In genomic region chr11:113658763-113659162, GRCm38 (mm10) we compare ENCODE assay signal across 21 mouse cellular contexts. TPM values are rescaled to one million over a fixed set of nuclear protein-coding genes. Genes with fewer than 3 reads are reported as not detected.
A peak's percentile ranks its signal among the peaks of the same experiment; 100 is the strongest.
DNase-seq lines count a peak whose midpoint lies in the region; ATAC-seq and TF ChIP-seq lines count a peak whose summit lies in the region.
"Had no signal": no experiment of that assay in that cellular context is flagged by ENCODE, and none has a peak within 500 bp of the region (broad histone marks: within the 10 kb centered on the region; RNA-seq: fewer than 3 reads in every experiment).

No protein-coding gene starts in this region.

- H3K4me2 ChIP-seq in forebrain, embryonic 11.5 days (ENCODE audit: low read depth, low read length, severe bottlenecking) = no peak overlapping the region
- no peak overlapping the region for H3K4me2 ChIP-seq in forebrain, embryonic 15.5 days (replicated peaks)
- H3K4me2 ChIP-seq in kidney, postnatal 0 days (ENCODE audit: low read length) = no peak overlapping the region
- H3K4me2 ChIP-seq: embryonic facial prominence, embryonic 12.5 days; forebrain, embryonic 13.5 days; hindbrain, embryonic 15.5 days had no signal

- ATAC-seq in forebrain, embryonic 11.5 days (replicated peaks; ENCODE audit: low FRiP score) = no peak
- ATAC-seq in forebrain, embryonic 15.5 days (replicated peaks) = no peak
- ATAC-seq in kidney, postnatal 0 days (replicated peaks; ENCODE audit: low FRiP score, low read depth) = no peak
- ATAC-seq: forebrain, embryonic 13.5 days had no signal

- no peaks in the 10 kb centered on the region for H3K4me1 ChIP-seq in forebrain, embryonic 11.5 days (replicated peaks; ENCODE audit: control insufficient read depth, insufficient read depth, low read length)
- peaks cover 30% of the 10 kb centered on the region for H3K4me1 ChIP-seq in forebrain, embryonic 15.5 days
- H3K4me1 ChIP-seq in kidney, postnatal 0 days (replicated peaks; ENCODE audit: insufficient read depth, low read length) = no peaks in the 10 kb centered on the region
- H3K4me1 ChIP-seq: forebrain, embryonic 13.5 days had no signal

- no peaks in the 10 kb centered on the region for H3K27me3 ChIP-seq in forebrain, embryonic 11.5 days (ENCODE audit: control insufficient read depth, insufficient read depth, low read length)
- H3K27me3 ChIP-seq in forebrain, embryonic 15.5 days = no peaks in the 10 kb centered on the region
- H3K27me3 ChIP-seq in kidney, postnatal 0 days (ENCODE audit: insufficient read depth, low read length) = no peaks in the 10 kb centered on the region
- H3K27me3 ChIP-seq: CH12.LX; embryonic facial prominence, embryonic 12.5 days; forebrain, embryonic 13.5 days; hindbrain, embryonic 15.5 days had no signal

- TF ChIP-seq CTCF in kidney, postnatal 0 days (IDR thresholded peaks at IDR 0.05; ENCODE audit: low read depth) = no peak

- H3K4me3 ChIP-seq in forebrain, embryonic 11.5 days (ENCODE audit: low read depth, low read length) = no peak overlapping the region
- H3K4me3 ChIP-seq in forebrain, embryonic 15.5 days = no peak overlapping the region
- no peak overlapping the region for H3K4me3 ChIP-seq in kidney, postnatal 0 days (replicated peaks; ENCODE audit: low read depth, low read length)
- H3K4me3 ChIP-seq: embryonic facial prominence, embryonic 12.5 days; forebrain, embryonic 13.5 days; gastrocnemius, adult 2 months; heart, embryonic 10.5 days; hindbrain, embryonic 15.5 days had no signal

- 96% methylated on average over 4 of the region's 4 CpGs for WGBS in forebrain, embryonic 11.5 days
- 88% methylated on average over 4 of the region's 4 CpGs for WGBS in forebrain, embryonic 15.5 days
- WGBS in kidney, postnatal 0 days = 61% methylated on average over 4 of the region's 4 CpGs

- no peak overlapping the region for H3K27ac ChIP-seq in forebrain, embryonic 11.5 days (ENCODE audit: low read depth, low read length)
- H3K27ac ChIP-seq in forebrain, embryonic 15.5 days (replicated peaks) = no peak overlapping the region
- peak overlapping the region; percentile 47 for H3K27ac ChIP-seq in kidney, postnatal 0 days
- H3K27ac ChIP-seq: embryonic facial prominence, embryonic 12.5 days; forebrain, embryonic 13.5 days; gastrocnemius, adult 2 months; heart, embryonic 10.5 days; hindbrain, embryonic 15.5 days had no signal

- H3K36me3 ChIP-seq in forebrain, embryonic 11.5 days (ENCODE audit: control insufficient read depth, insufficient read depth, low read length) = peaks cover 26% of the 10 kb centered on the region
- peaks cover 88% of the 10 kb centered on the region for H3K36me3 ChIP-seq in forebrain, embryonic 15.5 days
- peaks cover 69% of the 10 kb centered on the region for H3K36me3 ChIP-seq in kidney, postnatal 0 days (ENCODE audit: insufficient read depth, low read length)

- no peaks in the 10 kb centered on the region for H3K9me3 ChIP-seq in forebrain, embryonic 11.5 days (ENCODE audit: control insufficient read depth, low read length)
- no peaks in the 10 kb centered on the region for H3K9me3 ChIP-seq in forebrain, embryonic 15.5 days
- H3K9me3 ChIP-seq in kidney, postnatal 0 days (replicated peaks; ENCODE audit: low read length) = no peaks in the 10 kb centered on the region
- H3K9me3 ChIP-seq: embryonic facial prominence, embryonic 12.5 days; forebrain, embryonic 13.5 days; heart, embryonic 10.5 days; hindbrain, embryonic 15.5 days had no signal

- DNase-seq in forebrain, embryonic 11.5 days (ENCODE audit: low spot score) = peak; percentile 49
- no peak for DNase-seq in kidney, postnatal 0 days (ENCODE audit: low spot score)
- no peak for DNase-seq in kidney, postnatal 25 days
- peak; percentile 57 for DNase-seq in fat pad, adult 2 months (ENCODE audit: extremely low read depth, low read depth, low spot score)
- no peak for DNase-seq in gastrocnemius, postnatal 25 days
- DNase-seq in layer of hippocampus, postnatal 25 days (ENCODE audit: extremely low spot score in 1 of 2, low spot score in 1 of 2) = no peak
- DNase-seq: adrenal gland, adult 8-10 months; B cell, adult 2 months; cerebellum, adult 11 months; cerebellum, adult 8-10 months; cerebellum, postnatal 14 days; gastrocnemius, adult 2 months; gastrocnemius, postnatal 36 days; heart, adult 11 months; heart, postnatal 10 days had no signal

- no peak overlapping the region for H3K9ac ChIP-seq in forebrain, embryonic 11.5 days (ENCODE audit: low read length)
- no peak overlapping the region for H3K9ac ChIP-seq in forebrain, embryonic 15.5 days (replicated peaks)
- no peak overlapping the region for H3K9ac ChIP-seq in kidney, postnatal 0 days (ENCODE audit: low read depth, low read length)
- H3K9ac ChIP-seq: embryonic facial prominence, embryonic 12.5 days; forebrain, embryonic 13.5 days; hindbrain, embryonic 15.5 days had no signal

RNA-seq across cellular contexts. Expression of gene Slc39a11, which starts 8.9 kb away (rescaled TPM):
- 18.4 and 20.6 TPM in 2 replicates for polyA plus RNA-seq in forebrain, embryonic 11.5 days (2014; fragmentation: Nextera tagmentation; extraction: Ambion mirVana)
- 39.6 and 42.2 TPM in 2 replicates for polyA plus RNA-seq in forebrain, embryonic 15.5 days (2015; fragmentation: Nextera tagmentation; extraction: Ambion mirVana)
- polyA plus RNA-seq in kidney, postnatal 0 days (2015; fragmentation: Nextera tagmentation; extraction: Ambion mirVana) = 22.8 and 23.3 TPM in 2 replicates
- 1 to 10 TPM; 1.8 to 3.1 TPM for total RNA-seq in gastrocnemius, postnatal 25 days (2021)
- 10 to 100 TPM; 23.0 to 23.3 TPM for total RNA-seq in layer of hippocampus, postnatal 25 days (2021)

RNA-seq across cellular contexts. Expression of gene Cog1, which starts 9.8 kb away (rescaled TPM):
- polyA plus RNA-seq in forebrain, embryonic 11.5 days (2014; fragmentation: Nextera tagmentation; extraction: Ambion mirVana) = 36.2 and 39.4 TPM in 2 replicates
- polyA plus RNA-seq in forebrain, embryonic 15.5 days (2015; fragmentation: Nextera tagmentation; extraction: Ambion mirVana) = 36.9 and 37.6 TPM in 2 replicates
- 21.0 and 21.6 TPM in 2 replicates for polyA plus RNA-seq in kidney, postnatal 0 days (2015; fragmentation: Nextera tagmentation; extraction: Ambion mirVana)
- 10 to 100 TPM; 18.6 to 20.2 TPM for total RNA-seq in gastrocnemius, postnatal 25 days (2021)
- total RNA-seq in layer of hippocampus, postnatal 25 days (2021) = 10 to 100 TPM; 53.4 to 64.0 TPM

RNA-seq across cellular contexts. Expression of gene Fam104a, which starts 25.2 kb away (rescaled TPM):
- polyA plus RNA-seq in forebrain, embryonic 11.5 days (2014; fragmentation: Nextera tagmentation; extraction: Ambion mirVana) = 57.4 and 60.3 TPM in 2 replicates
- polyA plus RNA-seq in forebrain, embryonic 15.5 days (2015; fragmentation: Nextera tagmentation; extraction: Ambion mirVana) = 47.1 and 47.2 TPM in 2 replicates
- 49.7 and 49.9 TPM in 2 replicates for polyA plus RNA-seq in kidney, postnatal 0 days (2015; fragmentation: Nextera tagmentation; extraction: Ambion mirVana)
- total RNA-seq in gastrocnemius, postnatal 25 days (2021) = 10 to 100 TPM; 24.7 to 25.4 TPM
- 10 to 100 TPM; 26.6 to 27.9 TPM for total RNA-seq in layer of hippocampus, postnatal 25 days (2021)

RNA-seq across cellular contexts. Expression of gene D11Wsu47e, which starts 25.4 kb away (rescaled TPM):
- 26.5 and 27.4 TPM in 2 replicates for polyA plus RNA-seq in forebrain, embryonic 11.5 days (2014; fragmentation: Nextera tagmentation; extraction: Ambion mirVana)
- polyA plus RNA-seq in forebrain, embryonic 15.5 days (2015; fragmentation: Nextera tagmentation; extraction: Ambion mirVana) = 25.2 and 27.6 TPM in 2 replicates
- 17.2 and 18.8 TPM in 2 replicates for polyA plus RNA-seq in kidney, postnatal 0 days (2015; fragmentation: Nextera tagmentation; extraction: Ambion mirVana)
- total RNA-seq in gastrocnemius, postnatal 25 days (2021) = 1 to 10 TPM; 4.6 TPM
- total RNA-seq in layer of hippocampus, postnatal 25 days (2021) = 10 to 100 TPM; 11.8 to 13.5 TPM

RNA-seq across cellular contexts. Expression of gene Sstr2, which starts 39.6 kb away (rescaled TPM):
- polyA plus RNA-seq in forebrain, embryonic 11.5 days (2014; fragmentation: Nextera tagmentation; extraction: Ambion mirVana) = 10.5 and 10.7 TPM in 2 replicates
- 85.6 and 102 TPM in 2 replicates for polyA plus RNA-seq in forebrain, embryonic 15.5 days (2015; fragmentation: Nextera tagmentation; extraction: Ambion mirVana)
- 0.20 and 0.31 TPM in 2 replicates for polyA plus RNA-seq in kidney, postnatal 0 days (2015; fragmentation: Nextera tagmentation; extraction: Ambion mirVana)
- total RNA-seq in gastrocnemius, postnatal 25 days (2021) = not detected
- total RNA-seq in layer of hippocampus, postnatal 25 days (2021) = 10 to 100 TPM; 25.6 to 27.3 TPM
- total RNA-seq: CH12.LX; gastrocnemius, adult 2 months; gastrocnemius, postnatal 36 days; heart, postnatal 10 days had no signal

Comparison
In these comparisons a context has a peak if more than half of its experiments do, and no peak if none do; other contexts are left out.
1. DNase-seq: peak in forebrain, embryonic 11.5 days (single experiment) and fat pad, adult 2 months (single experiment); none in kidney, postnatal 0 days (single experiment), kidney, postnatal 25 days (0 of 2), gastrocnemius, postnatal 25 days (single experiment) and layer of hippocampus, postnatal 25 days (0 of 2).